Mouse (Mus musculus) lung, adult 2 months (tissue): ENCODE measurements around the gene Net1.

Source experiments
- CTCF ChIP-seq: fragments of 200-500 bp; IDR thresholded peaks from 2 replicates; pipeline ENCODE4 v1.5.1; 2011; ENCODE audit warnings: mild to moderate bottlenecking, low read length, control low read depth; ENCODE audit not compliant: insufficient read depth
- POLR2A ChIP-seq: fragments of 200-500 bp; IDR thresholded peaks from 2 replicates; pipeline ENCODE4 v1.6.1; 2011; ENCODE audit warnings: low read depth, mild to moderate bottlenecking, control low read depth, low read length, borderline replicate concordance; ENCODE audit errors: extremely low read depth

- TF ChIP-seq CTCF: no peak
- TF ChIP-seq POLR2A: no peak
Observed at GRCm38 (mm10) chr13:3862325-3862724, 55.7 kb downstream of the Net1 start.
